Mouse (Mus musculus) testis, adult 2 months (tissue): ENCODE results near the gene Thop1. TPM values are rescaled to one million over a fixed set of nuclear protein-coding genes. Genes with fewer than 3 reads are reported as not detected.
"Not testable (repeated sequence)": the region's sequence is repeated elsewhere in the genome, so short reads cannot be mapped to it uniquely, and the experiment has no call there.

ENCODE experiments used
- H3K27ac ChIP-seq: fragments of 200-500 bp; 2 replicates; pipeline ENCODE4 v1.5.1; 2012; ENCODE audit warnings: low read depth, low read length; ENCODE audit not compliant: control insufficient read depth, insufficient read depth
- H3K27me3 ChIP-seq: fragments of 200-500 bp; 2 replicates; pipeline ENCODE4 v1.6.1; 2012; ENCODE audit warnings: mild to moderate bottlenecking, low read length, moderate library complexity; ENCODE audit not compliant: control insufficient read depth, insufficient read depth
- H3K36me3 ChIP-seq: fragments of 200-500 bp; 2 replicates; pipeline ENCODE4 v1.6.1; 2012; ENCODE audit warnings: mild to moderate bottlenecking, low read length; ENCODE audit not compliant: control insufficient read depth, insufficient read depth
- H3K4me1 ChIP-seq: fragments of 200-500 bp; 2 replicates; pipeline ENCODE4 v1.6.1; 2012; ENCODE audit warnings: low read length; ENCODE audit not compliant: control insufficient read depth, insufficient read depth
- H3K4me3 ChIP-seq: fragments of 200-500 bp; 2 replicates; pipeline ENCODE4 v1.5.1; 2012; ENCODE audit warnings: low read depth, mild to moderate bottlenecking, low read length, moderate library complexity, mixed read lengths; ENCODE audit not compliant: control insufficient read depth
- CTCF ChIP-seq: fragments of 200-500 bp; IDR thresholded peaks from 2 replicates; pipeline ENCODE4 v1.5.1; 2012; ENCODE audit warnings: low read depth, mild to moderate bottlenecking, inconsistent platforms, low read length, moderate library complexity; ENCODE audit not compliant: control insufficient read depth, insufficient read depth, insufficient replicate concordance
- POLR2A ChIP-seq: fragments of 200-500 bp; IDR thresholded peaks from 2 replicates; pipeline ENCODE4 v1.6.1; 2012; ENCODE audit warnings: low read depth, mild to moderate bottlenecking, inconsistent platforms, low read length, moderate library complexity; ENCODE audit not compliant: control insufficient read depth
- polyA plus RNA-seq: library from polyadenylated mRNA; depleted of rRNA; stranded (reverse); fragments of >200 nt; gene quantifications from 2 replicates; pipeline ENCODE4 v1.2.3, GENCODE M21; 2012

Gene Thop1
- polyA plus RNA-seq, 1 experiment: 318 TPM

DNA sequence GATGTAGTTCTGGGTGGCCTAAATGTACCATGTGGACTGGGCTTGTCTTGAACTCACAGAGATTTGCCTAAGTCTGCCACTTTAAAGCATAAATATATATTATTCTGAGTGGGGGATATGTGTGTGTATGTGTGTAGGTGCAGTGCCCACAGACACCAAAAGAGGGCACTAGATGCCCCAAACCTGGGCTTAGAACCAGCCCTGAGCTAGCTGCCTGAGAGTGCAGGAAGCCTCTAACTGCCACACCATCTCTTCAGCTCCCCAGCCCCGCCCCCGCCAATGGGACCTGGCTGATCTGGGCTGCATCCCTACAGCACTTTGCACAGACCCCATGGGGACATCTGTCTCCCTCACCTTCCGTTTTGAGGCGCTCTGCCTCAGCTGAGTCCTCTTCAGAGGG, 19.2 kb upstream of the Thop1 start:
- TF ChIP-seq POLR2A (no peak), CTCF (peak; percentile 13; the same call in 1 of the 2 replicates)

DNA sequence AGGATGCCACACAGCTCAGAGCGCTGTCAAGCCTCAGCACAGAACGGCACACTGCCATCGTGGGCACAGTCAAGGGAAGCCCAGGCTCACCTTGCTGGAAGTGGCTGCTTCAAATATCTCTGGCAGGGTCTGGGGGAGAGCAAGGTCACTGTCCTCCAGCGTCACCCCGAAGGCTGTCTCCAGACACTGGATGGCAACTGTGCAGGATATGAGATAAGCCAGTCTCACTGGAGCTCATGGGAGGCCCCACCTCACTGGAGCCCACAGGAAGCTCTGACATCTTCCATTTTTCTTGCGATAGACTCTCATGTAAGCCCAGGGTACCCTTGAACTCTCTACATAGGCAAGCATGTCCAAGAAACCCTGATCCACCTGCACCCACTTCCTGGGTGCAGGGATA, 18.7 kb upstream of the Thop1 start:
- Histone ChIP-seq H3K4me1 (no peaks in the 10 kb centered on the region), H3K36me3 (peaks cover under 1% of the 10 kb centered on the region), H3K27me3 (no peaks in the 10 kb centered on the region), H3K27ac (no peak overlapping the region), H3K4me3 (no peak overlapping the region)
- TF ChIP-seq CTCF (no peak), POLR2A (no peak)

More for the DNA sequence above, 19.2 kb upstream of the Thop1 start:
- Histone ChIP-seq H3K36me3 (peaks cover 3% of the 10 kb centered on the region), H3K27me3 (no peaks in the 10 kb centered on the region), H3K4me3 (no peak overlapping the region), H3K27ac (no peak overlapping the region), H3K4me1 (no peaks in the 10 kb centered on the region)

DNA sequence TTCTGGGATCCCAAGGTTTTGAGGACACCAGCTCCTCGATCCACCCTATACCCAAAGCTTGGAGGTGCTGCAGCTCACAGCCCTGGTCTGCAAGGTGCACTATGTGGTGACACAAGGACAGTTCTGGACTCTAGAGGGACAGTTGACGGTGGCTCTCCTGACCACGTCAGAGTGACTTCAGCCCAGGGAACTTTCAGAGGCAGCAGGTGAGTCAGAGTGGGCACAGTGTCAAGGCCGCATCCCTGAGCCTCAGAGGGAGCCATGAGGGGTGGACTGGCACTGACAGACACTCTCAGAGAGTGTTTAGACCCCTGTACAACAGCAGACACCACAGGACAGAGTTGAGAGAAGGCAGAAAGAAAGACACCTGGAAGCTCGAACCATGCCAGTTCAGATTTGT, 17.3 kb upstream of the Thop1 start:
- TF ChIP-seq CTCF (no peak), POLR2A (no peak)
- no peaks in the 10 kb centered on the region for H3K4me1 ChIP-seq
- H3K27ac ChIP-seq: no peak overlapping the region
- no peak overlapping the region for H3K4me3 ChIP-seq
- no peaks in the 10 kb centered on the region for H3K27me3 ChIP-seq
- no peaks in the 10 kb centered on the region; the same call in none of the 2 replicates for H3K36me3 ChIP-seq

DNA sequence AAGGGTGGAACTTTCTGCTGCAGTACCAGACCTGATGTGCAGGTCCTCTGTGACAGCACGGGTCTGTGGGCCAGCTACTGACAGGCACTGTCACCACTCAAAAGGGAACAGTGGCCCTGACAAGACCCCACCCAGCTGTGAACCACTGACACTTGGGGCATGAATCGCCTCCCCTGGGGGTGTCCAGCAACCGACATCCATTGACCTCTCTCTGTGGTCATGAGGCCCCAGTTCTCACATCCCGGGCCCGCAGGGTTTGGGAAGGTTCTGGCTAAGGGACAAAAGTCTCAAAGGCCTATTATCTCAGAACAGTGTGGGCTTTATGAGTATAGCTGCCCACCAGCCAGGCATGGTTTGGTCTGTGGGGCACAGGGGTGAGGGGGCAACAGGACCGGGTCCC, 14.7 kb upstream of the Thop1 start:
- H3K27ac ChIP-seq: no peak overlapping the region

DNA sequence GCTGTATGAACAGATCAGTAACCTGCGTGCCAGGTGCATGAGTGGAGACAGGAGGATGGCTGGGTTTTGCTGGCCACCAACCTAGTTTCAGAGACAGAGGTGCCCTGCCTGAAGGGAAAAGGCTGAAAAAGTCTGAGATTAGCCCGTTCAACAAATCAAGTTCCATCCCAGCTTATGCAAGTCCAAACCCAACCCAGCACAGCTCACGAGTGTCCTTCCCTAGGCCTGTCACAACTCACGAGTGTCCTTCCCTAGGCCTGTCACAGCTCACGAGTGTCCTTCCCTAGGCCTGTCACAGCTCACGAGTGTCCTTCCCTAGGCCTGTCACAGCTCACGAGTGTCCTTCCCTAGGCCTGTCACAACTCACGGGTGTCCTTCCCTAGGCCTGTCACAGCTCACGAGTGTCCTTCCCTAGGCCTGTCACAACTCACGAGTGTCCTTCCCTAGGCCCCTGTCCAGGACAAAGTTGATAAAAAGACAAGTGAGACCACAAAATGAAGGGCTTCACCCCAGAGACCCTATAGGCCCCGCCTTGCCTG, 14.0 kb upstream of the Thop1 start:
- not testable (repeated sequence) for H3K36me3 ChIP-seq, H3K27ac ChIP-seq, H3K27me3 ChIP-seq, H3K4me3 ChIP-seq, H3K4me1 ChIP-seq

More for the DNA sequence above, 14.7 kb upstream of the Thop1 start:
- TF ChIP-seq CTCF: no peak
- no peak for TF ChIP-seq POLR2A
- H3K4me1 ChIP-seq: peaks cover 5% of the 10 kb centered on the region
- no peak overlapping the region for H3K4me3 ChIP-seq
- H3K27me3 ChIP-seq: no peaks in the 10 kb centered on the region
- no peaks in the 10 kb centered on the region; the same call in 1 of the 2 replicates for H3K36me3 ChIP-seq

DNA sequence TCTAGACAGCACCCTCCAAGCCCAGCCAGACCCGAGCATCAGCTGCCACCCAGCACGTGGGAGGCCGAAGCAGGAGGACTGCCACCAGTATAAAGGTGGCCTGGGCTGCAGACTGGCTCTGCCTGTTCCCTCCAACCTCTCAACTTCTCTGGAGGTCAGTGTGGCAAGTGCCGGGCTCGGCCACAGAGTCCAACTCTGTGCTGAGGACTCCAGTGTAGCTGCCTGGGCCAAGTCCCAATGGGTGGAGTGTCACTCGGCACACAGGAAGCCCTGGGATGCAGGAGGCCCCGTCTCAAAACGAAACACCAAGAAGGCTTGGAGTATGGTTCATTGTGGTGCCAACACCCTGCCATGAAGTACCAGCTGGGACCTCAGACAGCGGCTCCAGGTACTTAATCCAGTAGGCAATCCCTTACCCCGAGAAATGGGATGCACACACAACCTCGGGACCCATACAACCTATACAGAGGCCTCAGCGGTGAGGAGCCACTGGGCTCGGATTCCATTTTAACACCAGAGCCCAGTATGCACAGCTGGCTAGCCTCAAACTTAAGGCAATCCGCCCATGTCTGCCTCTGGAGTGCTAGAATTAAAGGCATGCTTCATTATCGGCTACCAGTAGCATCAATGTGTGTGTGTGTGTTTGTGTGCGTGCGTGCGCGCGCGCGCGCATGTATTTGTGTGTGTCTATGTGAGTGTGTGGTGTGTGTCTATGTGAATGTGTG, 12.3 kb upstream of the Thop1 start:
- Histone ChIP-seq H3K4me1 (peaks cover 5% of the 10 kb centered on the region), H3K27me3 (no peaks in the 10 kb centered on the region), H3K27ac (no peak overlapping the region), H3K36me3 (no peaks in the 10 kb centered on the region), H3K4me3 (no peak overlapping the region)
- TF ChIP-seq CTCF: no peak
- no peak for TF ChIP-seq POLR2A

DNA sequence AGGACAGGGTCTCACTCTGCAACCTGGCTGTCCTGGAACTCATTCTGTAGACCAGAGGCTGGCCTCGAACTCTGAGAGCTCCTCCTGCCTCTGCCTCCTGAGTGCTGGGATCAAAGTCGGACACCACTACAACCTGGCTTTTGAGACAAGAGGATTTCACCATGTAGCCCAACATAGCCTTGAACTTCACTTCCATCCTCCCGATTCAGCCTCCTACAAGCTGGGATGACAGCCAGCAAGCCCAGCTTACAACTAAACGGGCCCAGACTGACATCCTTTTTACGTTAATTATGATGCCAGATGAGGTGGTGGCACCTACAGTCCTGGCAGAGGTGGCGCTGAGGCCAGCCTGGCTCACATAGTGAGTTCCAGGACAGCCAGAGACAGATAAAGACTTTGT, 10.9 kb upstream of the Thop1 start:
- peaks cover 5% of the 10 kb centered on the region for H3K4me1 ChIP-seq
- no peaks in the 10 kb centered on the region for H3K27me3 ChIP-seq
- H3K4me3 ChIP-seq: peak overlapping the region; percentile 98
- TF ChIP-seq CTCF (no peak), POLR2A (no peak)
- no peak overlapping the region for H3K27ac ChIP-seq
- H3K36me3 ChIP-seq: no peaks in the 10 kb centered on the region
